Mouse (Mus musculus): ENCODE data around the gene Zfp871.
"Not testable (repeated sequence)": the region's sequence is repeated elsewhere in the genome, so short reads cannot be mapped to it uniquely, and the experiment has no call there.

Zfp871 gene

DNA sequence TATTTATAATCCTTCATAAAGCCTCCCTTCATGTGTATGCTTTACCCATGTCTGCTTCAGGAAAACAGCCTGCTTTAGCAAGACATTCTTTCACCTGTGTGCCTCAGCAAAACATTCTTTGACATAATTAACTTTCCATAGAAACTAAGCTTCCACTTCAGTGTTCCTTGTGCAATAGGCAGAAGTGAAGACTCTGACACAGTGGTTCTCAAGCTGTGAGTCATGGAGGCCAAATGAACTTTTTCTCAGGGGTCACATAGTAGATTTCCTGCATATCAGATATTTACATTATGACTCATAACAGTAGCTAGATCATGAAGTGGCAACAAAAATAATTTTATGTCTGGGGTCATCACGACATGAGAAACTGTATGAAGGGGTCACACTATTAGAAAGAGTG lies 49.7 kb downstream of the Zfp871 start:
- DNase-seq (ENCODE audit: low read depth, low spot score), result no peak

- no peak for DNase-seq (ENCODE audit: low read depth, low spot score)
Measured at GRCm38 (mm10) chr17:32729029-32729428, 59.1 kb downstream of the Zfp871 start.

- DNase-seq (ENCODE audit: low read depth, low spot score), result not testable (repeated sequence)
Measured at GRCm38 (mm10) chr17:32726360-32726759, 61.7 kb downstream of the Zfp871 start.

DNA sequence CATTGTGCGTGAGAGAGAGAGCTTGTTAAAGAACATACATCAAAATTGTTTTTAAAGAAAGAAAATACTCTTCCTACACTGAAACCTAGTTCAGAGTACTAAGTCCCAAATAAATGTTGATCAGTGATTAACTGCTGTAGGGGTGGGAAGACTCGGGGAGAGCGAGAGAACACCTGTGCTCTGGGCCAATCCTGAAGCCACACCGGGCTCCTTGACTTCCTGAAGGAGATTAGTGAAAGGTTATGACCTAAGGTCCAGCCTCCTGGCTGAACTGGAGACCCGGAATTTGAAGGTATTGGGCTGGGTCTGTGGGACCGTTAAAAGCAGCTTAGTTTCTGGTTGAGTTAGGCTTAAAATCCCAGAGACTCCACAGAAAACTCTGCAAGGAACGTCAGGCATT lies 65.3 kb downstream of the Zfp871 start:
- DNase-seq (ENCODE audit: low read depth, low spot score), result no peak

DNA sequence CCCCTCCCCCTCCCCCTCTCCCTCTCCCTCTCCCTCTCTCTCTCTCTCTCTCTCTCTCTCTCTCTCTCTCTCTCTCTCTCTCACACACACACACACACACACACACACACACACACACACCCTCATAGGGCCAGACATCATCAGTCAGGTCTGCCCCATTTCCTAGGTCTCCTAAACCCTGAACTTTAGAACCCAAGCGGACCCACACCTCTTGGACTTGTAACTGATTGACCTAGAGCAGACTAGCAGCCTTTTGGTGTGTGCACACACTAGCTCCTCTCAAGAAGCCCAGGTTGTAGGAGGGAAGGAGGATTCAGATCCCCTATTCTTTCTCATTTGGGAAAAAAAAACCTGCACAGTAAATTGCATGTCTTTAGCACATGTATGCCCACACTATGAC lies 65.9 kb downstream of the Zfp871 start:
- DNase-seq (ENCODE audit: low read depth, low spot score), result not testable (repeated sequence)

Data from retina, adult 2 months (tissue).